Mouse (Mus musculus): ENCODE measurements around the gene Adgb. TPM values are rescaled to one million over a fixed set of nuclear protein-coding genes. Genes with fewer than 3 reads are reported as not detected.

Gene Adgb
- 1.1 TPM for polyA plus RNA-seq (2015; fragmentation: Illumina TruSeq; extraction: RNeasy Lipid Tissue Mini Kit (QIAGEN cat#74804); ENCODE audit: insufficient read depth, low read depth, low replicate concordance)

DNA sequence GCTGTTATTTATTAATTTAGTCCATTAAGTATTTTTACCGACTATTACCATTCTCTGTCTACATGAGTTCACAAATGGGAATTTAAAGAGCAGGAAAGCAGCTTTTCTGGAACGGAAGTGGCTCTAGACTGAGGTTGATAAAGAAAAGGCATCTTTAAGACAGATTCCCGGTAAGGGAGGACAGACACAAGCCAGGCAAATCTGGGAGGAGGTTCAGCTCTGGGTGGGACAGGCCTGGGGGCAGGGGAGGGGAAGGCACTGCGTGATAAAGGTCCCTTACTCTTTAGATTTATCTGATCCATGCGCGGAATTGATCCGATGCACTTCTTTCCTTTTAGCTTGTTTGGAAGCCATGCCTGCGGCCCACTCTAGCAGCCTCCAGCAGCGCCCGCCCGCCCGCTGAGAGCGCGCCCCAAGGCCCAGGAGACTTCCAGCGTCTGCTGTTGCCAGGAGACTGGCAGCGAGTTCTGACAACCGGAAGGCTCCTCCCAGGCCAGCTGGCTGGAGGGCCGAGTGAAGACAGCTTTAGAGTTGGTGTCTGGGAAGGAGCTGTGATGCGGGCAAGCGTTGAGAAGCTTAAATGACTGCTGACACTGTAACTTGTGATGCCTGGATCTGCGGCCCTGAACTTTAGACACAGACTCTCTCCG, at the start of gene Adgb:
TSS of gene Adgb (minus strand) at position 366 of the 650 bp plus-strand sequence.

Other genes with a start within 250 kb of the Adgb start
- 4.5 TPM for gene Rab32, start 85.9 kb upstream of the Adgb start, polyA plus RNA-seq (2015; fragmentation: Illumina TruSeq; extraction: RNeasy Lipid Tissue Mini Kit (QIAGEN cat#74804); ENCODE audit: insufficient read depth, low read depth, low replicate concordance)
- not detected for gene Gm10944, start 209.0 kb upstream of the Adgb start, polyA plus RNA-seq (2015; fragmentation: Illumina TruSeq; extraction: RNeasy Lipid Tissue Mini Kit (QIAGEN cat#74804); ENCODE audit: insufficient read depth, low read depth, low replicate concordance)

Measured in pancreas, adult 10 weeks (tissue).